In the genomic region with DNA sequence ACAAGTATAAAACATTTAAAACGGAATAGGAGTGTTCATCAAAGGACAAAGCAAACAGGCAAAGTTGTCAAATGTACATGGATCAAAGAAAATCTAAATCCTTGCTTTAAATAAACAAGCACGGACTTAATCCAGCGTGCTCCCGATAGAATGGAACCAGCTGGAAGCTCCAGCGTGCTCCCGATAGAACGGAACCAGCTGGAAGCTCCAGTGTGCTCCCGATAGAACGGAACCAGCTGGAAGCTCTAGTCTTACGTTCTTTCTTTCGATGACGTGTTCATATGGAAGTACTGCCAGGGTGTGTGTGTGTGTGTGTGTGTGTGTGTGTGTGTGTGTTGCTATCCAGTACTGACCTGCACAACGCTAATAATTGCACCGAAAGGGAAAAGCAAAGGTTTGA, we compare ENCODE assay signal across 15 mouse cellular contexts.
"Had no signal": no experiment of that assay in that cellular context is flagged by ENCODE, and none has a peak within 500 bp of the region (broad histone marks: within the 10 kb centered on the region; RNA-seq: fewer than 3 reads in every experiment).

No protein-coding gene starts in this region.

- DNase-seq: kidney, adult 18-20 months; kidney, postnatal 25 days; layer of hippocampus, adult 9-11 months; layer of hippocampus, postnatal 36 days; liver; liver, embryonic 13.5 days; liver, postnatal 0 days; midbrain, embryonic 14.5 days; right cerebral cortex, adult 18-20 months; thymus, postnatal 4 days had no signal

- H3K9ac ChIP-seq: hindbrain, embryonic 15.5 days; limb, embryonic 12.5 days; liver, embryonic 13.5 days; liver, postnatal 0 days; neural tube, embryonic 15.5 days had no signal

- H3K4me2 ChIP-seq: hindbrain, embryonic 15.5 days; limb, embryonic 12.5 days; liver, embryonic 13.5 days; neural tube, embryonic 15.5 days had no signal

- H3K27ac ChIP-seq: hindbrain, embryonic 15.5 days; limb, embryonic 12.5 days; liver, embryonic 13.5 days; midbrain, embryonic 10.5 days; neural tube, embryonic 15.5 days had no signal

- H3K36me3 ChIP-seq: hindbrain, embryonic 15.5 days; liver, embryonic 13.5 days; neural tube, embryonic 15.5 days had no signal

- ATAC-seq: liver, postnatal 0 days had no signal

- H3K27me3 ChIP-seq: hindbrain, embryonic 15.5 days; limb, embryonic 12.5 days; liver, embryonic 13.5 days; neural tube, embryonic 15.5 days had no signal

- H3K9me3 ChIP-seq: hindbrain, embryonic 15.5 days; limb, embryonic 12.5 days; liver, embryonic 13.5 days; midbrain, embryonic 10.5 days; neural tube, embryonic 15.5 days had no signal

- H3K4me3 ChIP-seq: hindbrain, embryonic 15.5 days; limb, embryonic 12.5 days; liver, embryonic 13.5 days; midbrain, embryonic 10.5 days; myocyte; neural tube, embryonic 15.5 days had no signal
